Mouse (Mus musculus) midbrain, embryonic 11.5 days (tissue): ENCODE data around the gene Sfxn5. TPM values are rescaled to one million over a fixed set of nuclear protein-coding genes. Genes with fewer than 3 reads are reported as not detected.

ENCODE experiments used
- ATAC-seq: fragments of 200-750 bp; cut with Nextera tagmentation; 2 replicates; pipeline ENCODE4 v1.8.0; 2017; ENCODE audit warnings: moderate TSS enrichment, moderate library complexity; ENCODE audit not compliant: low FRiP score
- DNase-seq: peaks from one replicate; pipeline ENCODE4 v3.0.0; 2015; ENCODE audit warnings: low spot score; ENCODE audit errors: missing footprints
- H3K27ac ChIP-seq: fragments of 300-500 bp; sonication (generic); 2 replicates; pipeline ENCODE4 v1.5.1; 2014; ENCODE audit warnings: low read depth, low read length
- H3K27me3 ChIP-seq: fragments of 300-500 bp; sonication (generic); 2 replicates; pipeline ENCODE4 v1.6.1; 2014; ENCODE audit warnings: mild to moderate bottlenecking, low read length, moderate library complexity, mixed read lengths; ENCODE audit not compliant: control insufficient read depth, insufficient read depth
- H3K36me3 ChIP-seq: fragments of 300-500 bp; sonication (generic); 2 replicates; pipeline ENCODE4 v1.6.1; 2014; ENCODE audit warnings: mild to moderate bottlenecking, low read length, moderate library complexity, mixed read lengths; ENCODE audit not compliant: control insufficient read depth, insufficient read depth
- H3K4me1 ChIP-seq: fragments of 300-500 bp; sonication (generic); 2 replicates; pipeline ENCODE4 v1.6.1; 2014; ENCODE audit warnings: low read length; ENCODE audit not compliant: control insufficient read depth, insufficient read depth
- H3K4me2 ChIP-seq: fragments of 300-500 bp; sonication (generic); 2 replicates; pipeline ENCODE4 v1.6.1; 2014; ENCODE audit warnings: mild to moderate bottlenecking, moderate library complexity
- H3K4me3 ChIP-seq: fragments of 300-500 bp; sonication (generic); 2 replicates; pipeline ENCODE4 v1.5.1; 2014; ENCODE audit warnings: low read depth, low read length
- H3K9ac ChIP-seq: fragments of 300-500 bp; sonication (generic); 2 replicates; pipeline ENCODE4 v1.6.1; 2014; ENCODE audit warnings: low read length
- H3K9me3 ChIP-seq: fragments of 300-500 bp; sonication (generic); 2 replicates; pipeline ENCODE4 v1.6.1; 2016; ENCODE audit warnings: low read length; ENCODE audit not compliant: control insufficient read depth
- WGBS: fragments of 180-500 bp; shearing (Covaris S2); extraction: QIAGEN DNeasy Blood & Tissue Kit; methylation state at CpG from one replicate; pipeline ENCODE4 v1.1.7; 2014; 5-methylcytosine and 5-hydroxymethylcytosine counted together
- polyA plus RNA-seq: library from polyadenylated mRNA; unstranded; fragments of >200 nt; fragmentation: Nextera tagmentation; extraction: Ambion mirVana; gene quantifications from 2 replicates; pipeline ENCODE4 v1.2.1, GENCODE M21; 2014

Sfxn5 gene
- polyA plus RNA-seq, 1 experiment from 2014 or later, result 6.2 TPM

DNA sequence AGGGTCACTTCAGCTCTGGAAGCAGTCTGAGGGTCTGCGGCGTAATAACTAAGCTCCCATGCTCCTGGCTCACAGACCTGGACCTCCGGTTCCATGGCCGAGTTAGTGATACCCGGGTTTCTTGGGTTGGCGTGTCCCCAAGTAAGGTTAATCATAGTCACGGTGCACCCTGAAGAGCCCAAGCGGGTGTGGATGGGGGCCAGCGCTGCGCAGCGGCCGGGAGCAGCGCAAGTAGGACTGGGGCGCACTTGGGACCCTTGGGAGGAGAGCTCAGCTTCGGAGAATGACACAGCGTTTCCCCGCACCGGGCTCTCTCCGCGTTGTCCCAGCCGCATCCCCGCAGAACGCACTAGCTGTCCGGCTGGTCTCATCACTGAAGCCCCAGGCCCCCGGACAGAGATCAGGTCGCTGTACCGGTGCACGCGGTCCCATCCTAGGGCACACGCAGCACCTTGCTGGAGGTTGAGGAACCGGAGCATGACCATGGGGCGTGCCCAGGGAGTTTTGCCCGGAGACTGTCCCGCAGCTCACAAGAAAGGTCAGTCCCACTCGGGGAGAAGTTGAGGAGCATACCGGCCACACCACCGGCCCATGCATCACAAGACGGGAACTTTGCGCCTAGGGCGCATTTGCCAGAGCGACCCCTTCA is 747 bp downstream of the Sfxn5 start:
- DNase-seq (no peak), ATAC-seq (no peak; the same call in 1 of the 2 replicates)
- H3K27me3 ChIP-seq, result peaks cover 7% of the 10 kb centered on the region
- H3K4me3 ChIP-seq, result peak overlapping the region; percentile 67
- H3K9ac ChIP-seq, result peak overlapping the region; percentile 76
- H3K9me3 ChIP-seq, result no peaks in the 10 kb centered on the region
- peak overlapping the region; percentile 98 for H3K4me2 ChIP-seq
- under 1% methylated on average over 41 of the region's 41 CpGs for WGBS
- H3K27ac ChIP-seq, result peak overlapping the region; percentile 25; the same call in 1 of the 2 replicates
- H3K4me1 ChIP-seq, result peaks cover 5% of the 10 kb centered on the region
- no peaks in the 10 kb centered on the region for H3K36me3 ChIP-seq

DNA sequence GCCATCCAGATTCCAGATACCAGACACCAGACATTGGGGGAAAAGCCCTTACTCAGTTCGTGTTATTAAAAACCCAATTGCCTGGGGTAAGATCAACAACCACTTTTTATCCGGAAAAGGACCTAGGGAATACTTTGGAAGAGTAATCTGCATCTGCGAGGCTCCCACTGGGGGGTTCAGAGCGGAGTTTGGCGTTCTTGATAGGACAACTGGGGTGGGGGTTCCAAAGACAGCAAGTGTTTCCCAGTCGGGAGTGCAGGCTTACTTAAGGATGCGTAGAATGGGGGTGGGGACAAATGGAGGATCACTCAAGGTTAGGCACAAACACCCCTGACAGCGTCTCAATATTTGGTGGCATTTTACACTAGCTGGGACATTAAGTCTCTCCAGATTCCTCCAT is 1.5 kb downstream of the Sfxn5 start:
- Histone ChIP-seq H3K4me3 (peak overlapping the region; percentile 67; the same call in 1 of the 2 replicates), H3K9ac (no peak overlapping the region), H3K4me2 (peak overlapping the region; percentile 98), H3K9me3 (no peaks in the 10 kb centered on the region), H3K4me1 (peaks cover 5% of the 10 kb centered on the region), H3K36me3 (no peaks in the 10 kb centered on the region), H3K27ac (no peak overlapping the region), H3K27me3 (peaks cover 7% of the 10 kb centered on the region)
- WGBS, result 9% methylated on average over 8 of the region's 8 CpGs
- ATAC-seq (no peak), DNase-seq (no peak)

DNA sequence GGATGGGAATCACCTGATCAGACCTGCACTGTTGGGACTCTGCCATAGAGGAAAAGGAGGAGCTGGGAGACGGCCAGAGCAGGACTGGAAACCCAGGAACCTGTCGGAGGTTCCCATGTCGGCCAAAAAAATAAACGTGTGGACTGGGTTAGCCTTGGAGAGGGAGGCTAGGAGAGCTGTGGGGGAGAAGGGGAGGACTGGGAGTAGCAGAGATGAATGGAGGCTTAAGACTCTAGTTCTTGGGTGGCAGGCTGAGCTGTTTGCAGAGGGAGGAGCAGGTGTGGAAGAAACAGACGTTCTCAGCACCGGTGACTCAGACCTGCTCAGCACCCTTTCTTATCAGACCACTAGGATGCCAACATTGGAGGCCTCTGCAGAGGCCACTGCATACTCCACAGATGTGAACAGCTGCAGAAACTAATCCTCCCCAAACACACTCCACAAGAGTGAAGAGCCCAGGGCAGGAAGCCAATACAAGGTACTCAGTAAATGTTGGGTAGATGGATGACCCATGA is 1.9 kb downstream of the Sfxn5 start:
- H3K9me3 ChIP-seq, result no peaks in the 10 kb centered on the region
- H3K4me2 ChIP-seq, result no peak overlapping the region
- DNase-seq (no peak), ATAC-seq (no peak)
- no peak overlapping the region for H3K9ac ChIP-seq
- H3K36me3 ChIP-seq, result no peaks in the 10 kb centered on the region
- H3K27me3 ChIP-seq, result peaks cover 7% of the 10 kb centered on the region
- WGBS, result 50% methylated on average over 6 of the region's 6 CpGs
- peaks cover 5% of the 10 kb centered on the region for H3K4me1 ChIP-seq
- no peak overlapping the region for H3K4me3 ChIP-seq
- H3K27ac ChIP-seq, result no peak overlapping the region

DNA sequence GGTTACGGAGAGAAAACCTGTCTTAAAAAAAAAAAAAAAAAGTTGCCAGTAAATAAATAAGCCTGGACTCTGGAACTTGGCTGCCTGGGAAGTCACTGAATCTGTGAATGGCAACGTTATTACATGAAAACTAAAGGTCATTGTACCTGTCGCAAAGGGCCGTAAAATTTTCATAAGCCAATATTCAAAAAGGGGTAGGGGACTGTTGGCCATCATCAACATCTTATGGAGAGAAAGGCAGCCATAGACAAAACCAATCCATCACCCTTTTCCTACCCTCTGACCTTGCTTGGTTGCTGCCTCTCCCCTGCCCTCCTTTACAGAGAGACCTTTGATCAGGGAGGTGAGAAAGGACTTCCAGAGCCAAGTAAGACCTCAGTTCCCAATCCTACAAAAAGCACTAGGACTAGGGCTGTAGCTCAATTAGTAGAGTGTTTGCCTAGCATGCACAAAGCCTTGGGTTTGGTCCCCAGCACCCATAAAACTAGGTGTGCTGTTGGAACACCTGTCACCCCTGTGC is 3.5 kb downstream of the Sfxn5 start:
- Histone ChIP-seq H3K27me3 (peaks cover 7% of the 10 kb centered on the region), H3K27ac (no peak overlapping the region), H3K4me2 (no peak overlapping the region), H3K36me3 (no peaks in the 10 kb centered on the region), H3K4me3 (no peak overlapping the region), H3K9ac (no peak overlapping the region), H3K4me1 (peaks cover 5% of the 10 kb centered on the region), H3K9me3 (no peaks in the 10 kb centered on the region)
- no peak for DNase-seq
- no peak for ATAC-seq
- WGBS, result 90% methylated on average over 4 of the region's 4 CpGs

DNA sequence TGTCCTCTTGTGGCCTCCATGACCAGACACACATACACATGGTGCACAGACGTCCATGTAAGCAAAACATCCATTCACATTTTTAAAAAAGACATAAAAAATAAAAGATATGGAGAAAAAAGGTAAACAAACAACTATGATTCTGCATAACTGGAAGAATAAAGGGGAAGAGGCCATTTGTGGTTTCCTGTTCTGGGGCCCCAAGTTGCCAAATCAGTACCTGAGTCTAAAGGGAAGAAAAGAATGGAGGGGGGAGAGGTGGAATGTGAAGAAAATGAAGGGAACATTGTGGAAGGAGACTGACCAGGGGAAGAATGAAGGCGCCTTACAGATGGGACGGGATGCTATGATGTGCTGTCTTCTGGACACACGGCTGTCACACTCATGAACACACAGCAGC is 6.7 kb downstream of the Sfxn5 start:
- Histone ChIP-seq H3K9ac (no peak overlapping the region), H3K4me1 (no peaks in the 10 kb centered on the region), H3K9me3 (no peaks in the 10 kb centered on the region), H3K36me3 (no peaks in the 10 kb centered on the region), H3K4me2 (no peak overlapping the region), H3K27me3 (peaks cover 7% of the 10 kb centered on the region), H3K4me3 (no peak overlapping the region), H3K27ac (no peak overlapping the region)
- WGBS, result 87% methylated on average over 4 of the region's 4 CpGs
- DNase-seq, result no peak
- no peak for ATAC-seq

DNA sequence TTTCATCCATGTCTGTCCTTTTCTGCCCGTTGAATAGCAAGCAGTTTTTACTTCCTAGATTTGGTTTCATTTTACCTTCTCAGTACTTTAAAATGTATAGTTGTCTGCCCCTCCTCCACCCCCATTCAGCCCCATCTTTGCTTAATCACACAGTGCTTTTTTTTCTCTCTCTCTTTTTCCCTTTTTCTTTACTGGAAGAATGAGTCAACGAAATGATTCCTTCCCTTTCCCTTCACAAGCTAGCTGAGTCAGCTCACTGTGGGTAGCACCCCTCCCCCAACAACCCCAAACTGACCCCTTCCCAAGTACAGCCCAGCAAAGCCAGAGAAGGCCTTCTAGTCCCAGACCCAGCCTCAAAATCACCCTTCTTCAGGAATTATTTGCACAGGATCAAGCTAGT is 8.1 kb downstream of the Sfxn5 start:
- 67% methylated on average over 2 of the region's 2 CpGs for WGBS
- Histone ChIP-seq H3K4me3 (no peak overlapping the region), H3K9me3 (no peaks in the 10 kb centered on the region), H3K36me3 (no peaks in the 10 kb centered on the region), H3K4me1 (peaks cover 3% of the 10 kb centered on the region; the same call in 1 of the 2 replicates), H3K4me2 (no peak overlapping the region), H3K27me3 (no peaks in the 10 kb centered on the region), H3K9ac (no peak overlapping the region), H3K27ac (no peak overlapping the region)
- ATAC-seq (no peak), DNase-seq (no peak)

DNA sequence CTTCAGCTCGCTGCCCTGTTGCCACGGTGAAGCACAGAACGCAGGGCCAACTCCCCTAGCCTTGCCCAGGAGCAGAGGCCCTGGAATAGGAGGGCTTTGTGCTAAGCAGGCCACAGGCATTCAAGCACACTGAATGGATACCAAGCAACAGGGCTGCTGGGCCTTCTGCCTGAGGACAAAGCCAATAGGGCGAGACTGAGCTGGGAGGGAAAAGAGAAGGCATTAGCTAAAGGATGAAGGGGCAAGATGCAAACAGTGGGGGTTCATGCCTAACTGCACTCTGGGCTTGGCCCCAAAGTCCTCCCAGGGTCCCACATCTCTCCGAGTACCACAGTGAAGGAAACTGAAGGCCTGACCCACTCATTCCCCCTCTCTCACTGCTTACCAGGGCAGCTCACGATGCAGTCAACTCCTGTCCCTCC is 12.8 kb downstream of the Sfxn5 start:
- WGBS, result 29% methylated on average over 6 of the region's 6 CpGs
- Histone ChIP-seq H3K4me2 (no peak overlapping the region), H3K4me1 (peaks cover 3% of the 10 kb centered on the region; the same call in 1 of the 2 replicates), H3K9me3 (no peaks in the 10 kb centered on the region), H3K36me3 (no peaks in the 10 kb centered on the region), H3K9ac (0 out of 2 replicates have a peak overlapping the region, but pooled peaks have one; percentile 11), H3K4me3 (no peak overlapping the region), H3K27me3 (no peaks in the 10 kb centered on the region), H3K27ac (peak overlapping the region; percentile 60)
- ATAC-seq (peak; percentile 83; the same call in 1 of the 2 replicates), DNase-seq (peak; percentile 86)

DNA sequence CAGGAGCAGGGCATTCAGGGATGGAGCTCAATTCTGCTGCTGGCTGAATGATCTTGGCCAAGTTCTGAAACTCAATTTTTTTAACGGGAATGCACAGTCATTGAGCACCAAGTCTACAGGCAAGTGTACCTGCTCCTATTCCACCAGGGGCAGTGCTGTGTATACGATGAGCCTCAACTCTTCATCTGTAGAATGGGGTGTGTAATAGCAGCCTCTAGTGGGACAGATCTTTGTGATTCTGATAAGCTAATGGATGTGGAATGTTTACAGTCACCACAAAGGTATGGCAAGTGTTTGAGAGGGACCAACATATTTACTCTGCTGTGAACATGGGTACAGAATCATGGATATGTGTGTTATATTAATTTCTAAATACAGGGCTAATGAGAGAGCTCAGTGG is 17.0 kb downstream of the Sfxn5 start:
- DNase-seq (no peak), ATAC-seq (no peak)
- H3K9me3 ChIP-seq, result no peaks in the 10 kb centered on the region
- no peaks in the 10 kb centered on the region for H3K36me3 ChIP-seq
- H3K4me3 ChIP-seq, result no peak overlapping the region
- H3K9ac ChIP-seq, result no peak overlapping the region
- peaks cover 3% of the 10 kb centered on the region; the same call in 1 of the 2 replicates for H3K4me1 ChIP-seq
- H3K4me2 ChIP-seq, result no peak overlapping the region
- no peak overlapping the region for H3K27ac ChIP-seq
- no peaks in the 10 kb centered on the region for H3K27me3 ChIP-seq
- WGBS, result 94% methylated on average over 2 of the region's 2 CpGs

DNA sequence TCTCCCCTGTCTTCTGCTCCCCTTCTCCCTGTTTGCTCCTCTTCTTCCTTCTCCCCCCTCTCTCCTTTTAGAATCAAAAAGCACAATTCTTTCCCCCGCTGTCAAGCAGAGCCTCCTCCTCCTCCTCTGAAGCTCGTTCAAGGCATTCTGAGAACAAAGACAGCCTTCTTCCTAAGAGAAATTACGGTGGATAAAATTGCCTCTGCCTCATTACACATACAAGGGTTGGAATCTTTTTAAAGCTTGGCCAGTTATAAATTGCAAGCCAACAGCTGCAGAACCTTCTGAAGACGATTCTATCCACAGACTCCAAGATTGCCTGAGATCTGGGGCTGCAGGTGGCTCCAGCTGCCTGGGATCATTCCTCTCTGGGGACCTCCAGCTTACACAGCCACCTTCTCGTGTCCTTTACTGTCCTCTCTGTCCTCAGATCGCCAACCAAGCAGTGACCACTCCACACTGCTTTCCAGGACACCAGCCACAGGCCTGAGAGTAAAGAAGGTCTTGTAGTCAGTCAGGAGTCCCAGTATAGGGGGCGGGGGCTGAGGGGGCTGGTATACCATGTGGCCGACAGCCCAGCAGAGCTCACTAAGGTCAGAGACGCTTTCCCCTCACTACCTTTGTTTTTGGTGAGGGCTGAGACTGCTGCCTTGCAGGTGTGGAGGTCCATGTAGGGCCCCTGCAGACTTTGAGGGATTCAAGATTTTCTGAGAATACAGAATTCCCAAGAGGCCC is 19.0 kb downstream of the Sfxn5 start:
- Histone ChIP-seq H3K27ac (no peak overlapping the region), H3K4me1 (no peaks in the 10 kb centered on the region), H3K4me3 (no peak overlapping the region), H3K9ac (0 out of 2 replicates have a peak overlapping the region, but pooled peaks have one; percentile 22), H3K9me3 (no peaks in the 10 kb centered on the region), H3K4me2 (no peak overlapping the region), H3K36me3 (no peaks in the 10 kb centered on the region), H3K27me3 (no peaks in the 10 kb centered on the region)
- 56% methylated on average over 9 of the region's 9 CpGs for WGBS
- DNase-seq (peak; percentile 49), ATAC-seq (no peak)
